ENCODE assay signal across 25 mouse cellular contexts in genomic region chr2:26225242-26225641, GRCm38 (mm10). TPM values are rescaled to one million over a fixed set of nuclear protein-coding genes. Genes with fewer than 3 reads are reported as not detected.
DNase-seq lines count a peak whose midpoint lies in the region; ATAC-seq and TF ChIP-seq lines count a peak whose summit lies in the region.
"Had no signal": no experiment of that assay in that cellular context is flagged by ENCODE, and none has a peak within 500 bp of the region (broad histone marks: within the 10 kb centered on the region; RNA-seq: fewer than 3 reads in every experiment).

No protein-coding gene starts in this region.

- no peaks in the 10 kb centered on the region for H3K4me1 ChIP-seq in intestine, embryonic 15.5 days (replicated peaks)
- no peaks in the 10 kb centered on the region for H3K4me1 ChIP-seq in intestine, postnatal 0 days (replicated peaks; ENCODE audit: control insufficient read depth, insufficient read depth, low read length)
- H3K4me1 ChIP-seq in stomach, embryonic 16.5 days (ENCODE audit: control insufficient read depth, insufficient read depth, low read length), result 0 out of 2 replicates have a peak, but pooled peaks cover 2% of the 10 kb centered on the region
- H3K4me1 ChIP-seq: embryonic facial prominence, embryonic 15.5 days; forebrain, embryonic 12.5 days; heart, embryonic 15.5 days; hindbrain, embryonic 10.5 days had no signal

- no peak overlapping the region for H3K4me2 ChIP-seq in intestine, embryonic 15.5 days (replicated peaks)
- H3K4me2 ChIP-seq in intestine, postnatal 0 days (replicated peaks; ENCODE audit: low read depth), result no peak overlapping the region
- no peak overlapping the region for H3K4me2 ChIP-seq in stomach, embryonic 16.5 days (ENCODE audit: low read depth, low read length)
- H3K4me2 ChIP-seq: embryonic facial prominence, embryonic 15.5 days; forebrain, embryonic 12.5 days; heart, embryonic 11.5 days; heart, embryonic 15.5 days; hindbrain, embryonic 14.5 days had no signal

- peaks cover 25% of the 10 kb centered on the region for H3K36me3 ChIP-seq in intestine, embryonic 15.5 days
- peaks cover 65% of the 10 kb centered on the region for H3K36me3 ChIP-seq in intestine, postnatal 0 days (ENCODE audit: control insufficient read depth, insufficient read depth)
- 0 out of 2 replicates have a peak, but pooled peaks cover 4% of the 10 kb centered on the region for H3K36me3 ChIP-seq in stomach, embryonic 16.5 days (ENCODE audit: control insufficient read depth, insufficient read depth, low read length)

- WGBS in intestine, embryonic 15.5 days, result 90% methylated on average over 4 of the region's 4 CpGs
- 93% methylated on average over 4 of the region's 4 CpGs for WGBS in intestine, postnatal 0 days
- 80% methylated on average over 4 of the region's 4 CpGs for WGBS in stomach, embryonic 16.5 days

- DNase-seq in A20 (ENCODE audit: low read depth, low spot score), result peak; percentile 10
- DNase-seq in thymus, postnatal 14 days, result peak; percentile 56
- no peak for DNase-seq in liver
- DNase-seq in layer of hippocampus, adult 2 months (ENCODE audit: low spot score in 2 of 2), result no peak
- DNase-seq in right cerebral cortex, adult 18-20 months, result no peak
- DNase-seq: adrenal gland, adult 2 months; adrenal gland, postnatal 25 days; cerebellum, adult 18-20 months; cerebellum, adult 9-11 months; embryo, embryonic 11 days; gastrocnemius, postnatal 10 days; heart, adult 18-20 months had no signal

- H3K9me3 ChIP-seq in intestine, embryonic 15.5 days, result no peaks in the 10 kb centered on the region
- no peaks in the 10 kb centered on the region for H3K9me3 ChIP-seq in intestine, postnatal 0 days (ENCODE audit: control insufficient read depth)
- no peaks in the 10 kb centered on the region for H3K9me3 ChIP-seq in stomach, embryonic 16.5 days (replicated peaks; ENCODE audit: control insufficient read depth, low read length)
- H3K9me3 ChIP-seq: embryonic facial prominence, embryonic 15.5 days; forebrain, embryonic 12.5 days; heart, embryonic 15.5 days; hindbrain, embryonic 10.5 days had no signal

- H3K27me3 ChIP-seq in intestine, embryonic 15.5 days (replicated peaks), result no peaks in the 10 kb centered on the region
- H3K27me3 ChIP-seq in intestine, postnatal 0 days (replicated peaks; ENCODE audit: control insufficient read depth, insufficient read depth, low read length), result no peaks in the 10 kb centered on the region
- no peaks in the 10 kb centered on the region for H3K27me3 ChIP-seq in stomach, embryonic 16.5 days (ENCODE audit: control insufficient read depth, insufficient read depth, low read length)
- H3K27me3 ChIP-seq: embryonic facial prominence, embryonic 15.5 days; forebrain, embryonic 12.5 days; heart, embryonic 15.5 days had no signal

- no peak overlapping the region for H3K9ac ChIP-seq in intestine, embryonic 15.5 days
- H3K9ac ChIP-seq in intestine, postnatal 0 days (ENCODE audit: low read depth, low read length), result no peak overlapping the region
- H3K9ac ChIP-seq in stomach, embryonic 16.5 days (ENCODE audit: low read length), result no peak overlapping the region
- H3K9ac ChIP-seq: embryonic facial prominence, embryonic 15.5 days; forebrain, embryonic 12.5 days; heart, embryonic 15.5 days; hindbrain, embryonic 14.5 days had no signal

- H3K27ac ChIP-seq in intestine, embryonic 15.5 days, result no peak overlapping the region
- no peak overlapping the region for H3K27ac ChIP-seq in intestine, postnatal 0 days (ENCODE audit: low read depth, low read length)
- H3K27ac ChIP-seq in stomach, embryonic 16.5 days (ENCODE audit: low read length), result no peak overlapping the region
- H3K27ac ChIP-seq in layer of hippocampus, adult 2 months, result no peak overlapping the region
- H3K27ac ChIP-seq: embryonic facial prominence, embryonic 15.5 days; forebrain, embryonic 12.5 days; heart, embryonic 15.5 days; hindbrain, embryonic 10.5 days; hindbrain, embryonic 14.5 days had no signal

- no peak for TF ChIP-seq CTCF in intestine, postnatal 0 days (IDR thresholded peaks at IDR 0.05; ENCODE audit: low read depth)
- TF ChIP-seq CTCF in layer of hippocampus, adult 2 months (conservative IDR thresholded peaks at IDR 0.05), result no peak

- peak; percentile 70 for ATAC-seq in intestine, embryonic 15.5 days
- no peak for ATAC-seq in intestine, postnatal 0 days
- ATAC-seq in stomach, embryonic 16.5 days (ENCODE audit: insufficient read depth, low FRiP score), result peak; percentile 73
- ATAC-seq: forebrain, embryonic 16.5 days had no signal

- H3K4me3 ChIP-seq in intestine, embryonic 15.5 days (replicated peaks), result no peak overlapping the region
- no peak overlapping the region for H3K4me3 ChIP-seq in intestine, postnatal 0 days (ENCODE audit: low read depth, low read length)
- H3K4me3 ChIP-seq in stomach, embryonic 16.5 days (replicated peaks; ENCODE audit: low read length), result no peak overlapping the region
- no peak overlapping the region for H3K4me3 ChIP-seq in layer of hippocampus, adult 2 months
- H3K4me3 ChIP-seq: embryonic facial prominence, embryonic 15.5 days; forebrain, embryonic 12.5 days; heart, embryonic 15.5 days; hindbrain, embryonic 10.5 days had no signal

RNA-seq across cellular contexts. Expression of gene Qsox2, which starts 12.1 kb away (rescaled TPM):
- 23.2 and 26.9 TPM in 2 replicates for polyA plus RNA-seq in intestine, embryonic 15.5 days (2015; fragmentation: Nextera tagmentation; extraction: Ambion mirVana)
- 7.0 and 7.5 TPM in 2 replicates for polyA plus RNA-seq in intestine, postnatal 0 days (2015; fragmentation: Nextera tagmentation; extraction: Ambion mirVana)
- polyA plus RNA-seq in stomach, embryonic 16.5 days (2015; fragmentation: Nextera tagmentation; extraction: Ambion mirVana), result 23.2 and 24.1 TPM in 2 replicates
- total RNA-seq in layer of hippocampus, adult 2 months (2021), result 10 to 100 TPM; 25.3 to 25.7 TPM

RNA-seq across cellular contexts. Expression of gene Lhx3, which starts 17.2 kb away (rescaled TPM):
- polyA plus RNA-seq in intestine, embryonic 15.5 days (2015; fragmentation: Nextera tagmentation; extraction: Ambion mirVana), result not detected in 2 replicates
- polyA plus RNA-seq in intestine, postnatal 0 days (2015; fragmentation: Nextera tagmentation; extraction: Ambion mirVana), result 0.10 TPM in 1 of 2 replicates, not detected in the other
- polyA plus RNA-seq in stomach, embryonic 16.5 days (2015; fragmentation: Nextera tagmentation; extraction: Ambion mirVana), result not detected in 2 replicates
- total RNA-seq in layer of hippocampus, adult 2 months (2021), result not detected
- total RNA-seq: common myeloid progenitor, adult 5-6 weeks; gastrocnemius, postnatal 10 days; gastrocnemius, postnatal 4 days; heart, adult 18-20 months; heart, postnatal 25 days had no signal
- polyA plus RNA-seq: forebrain, embryonic 12.5 days; forebrain, embryonic 16.5 days; heart, embryonic 15.5 days had no signal

Comparison
In these comparisons a context has a peak if more than half of its experiments do, and no peak if none do; other contexts are left out.
1. DNase-seq: peak in A20 (single experiment) and thymus, postnatal 14 days (single experiment); none in liver (single experiment), layer of hippocampus, adult 2 months (0 of 2) and right cerebral cortex, adult 18-20 months (single experiment).